Mouse (Mus musculus): ENCODE measurements around the gene Catsper2. TPM values are rescaled to one million over a fixed set of nuclear protein-coding genes. Genes with fewer than 3 reads are reported as not detected.

Gene Catsper2
- total RNA-seq, 2 experiments from 2014 or later = 1.7 to 2.0 TPM

GRCm38 (mm10) chr2:121354378-121354777, 59.2 kb downstream of the Catsper2 start:
- DNase-seq = no peak

- no peak for DNase-seq
Observed at GRCm38 (mm10) chr2:121353156-121353555, 60.4 kb downstream of the Catsper2 start.

Small RNAs within 50 kb of the gene (microRNA-seq; reads per million reads assigned to microRNA genes)
- 0 to 0.25 reads per million in 2 experiments for gene Gm22953

Other genes starting within 250 kb of the Catsper2 start
- gene Tubgcp4, start 243.1 kb downstream of the Catsper2 start, total RNA-seq (2021) = 10 to 100 TPM; 10.5 to 16.2 TPM
- 1 to 10 TPM; 4.2 to 5.2 TPM for gene Zscan29, start 242.7 kb downstream of the Catsper2 start, total RNA-seq (2021)
- 10 to 100 TPM; 20.4 to 26.7 TPM for gene Trp53bp1, start 142.4 kb downstream of the Catsper2 start, total RNA-seq (2021)
- gene Map1a, start 124.2 kb downstream of the Catsper2 start, total RNA-seq (2021) = 10 to 100 TPM in 1 of 2 experiments, 1 to 10 TPM in 1; 9.3 to 11.7 TPM
- gene Ppip5k1, start 58.4 kb downstream of the Catsper2 start, total RNA-seq (2021) = 10 to 100 TPM; 24.4 to 24.8 TPM
- under 1 TPM; 0.47 to 0.72 TPM for gene Ckmt1, start 56.1 kb downstream of the Catsper2 start, total RNA-seq (2021)
- not detected for gene Strc, start 26.6 kb downstream of the Catsper2 start, total RNA-seq (2021)
- gene Pdia3, start within 50 bp of the Catsper2 start, total RNA-seq (2021) = 100 to 1,000 TPM; 106 to 133 TPM
- gene Ell3, start 30.5 kb upstream of the Catsper2 start, total RNA-seq (2021) = not detected
- gene Serf2, start 35.4 kb upstream of the Catsper2 start, total RNA-seq (2021) = 100 to 1,000 TPM; 375 to 398 TPM
- 10 to 100 TPM; 23.1 to 30.5 TPM for gene Hypk, start 39.5 kb upstream of the Catsper2 start, total RNA-seq (2021)
- under 1 TPM in 1 of 2 experiments, not detected in 1; 0.21 TPM for gene Serinc4, start 43.0 kb upstream of the Catsper2 start, total RNA-seq (2021)
- gene Mfap1b, start 60.3 kb upstream of the Catsper2 start, total RNA-seq (2021) = 10 to 100 TPM; 23.3 to 24.8 TPM
- gene Mfap1a, start 92.9 kb upstream of the Catsper2 start, total RNA-seq (2021) = 10 to 100 TPM; 18.1 to 19.1 TPM
- gene Wdr76, start 92.9 kb upstream of the Catsper2 start, total RNA-seq (2021) = 1 to 10 TPM; 2.5 to 3.7 TPM